Mouse (Mus musculus) spleen, postnatal 14 days (tissue): Measurements from ENCODE around the gene L3mbtl1.

Experiments used
- DNase-seq, 2 experiments: peaks; one replicate each; pipeline ENCODE4 v3.0.0; 2021 to 2022; ENCODE audit warnings: low spot score in 2 of 2

L3mbtl1 gene

DNA sequence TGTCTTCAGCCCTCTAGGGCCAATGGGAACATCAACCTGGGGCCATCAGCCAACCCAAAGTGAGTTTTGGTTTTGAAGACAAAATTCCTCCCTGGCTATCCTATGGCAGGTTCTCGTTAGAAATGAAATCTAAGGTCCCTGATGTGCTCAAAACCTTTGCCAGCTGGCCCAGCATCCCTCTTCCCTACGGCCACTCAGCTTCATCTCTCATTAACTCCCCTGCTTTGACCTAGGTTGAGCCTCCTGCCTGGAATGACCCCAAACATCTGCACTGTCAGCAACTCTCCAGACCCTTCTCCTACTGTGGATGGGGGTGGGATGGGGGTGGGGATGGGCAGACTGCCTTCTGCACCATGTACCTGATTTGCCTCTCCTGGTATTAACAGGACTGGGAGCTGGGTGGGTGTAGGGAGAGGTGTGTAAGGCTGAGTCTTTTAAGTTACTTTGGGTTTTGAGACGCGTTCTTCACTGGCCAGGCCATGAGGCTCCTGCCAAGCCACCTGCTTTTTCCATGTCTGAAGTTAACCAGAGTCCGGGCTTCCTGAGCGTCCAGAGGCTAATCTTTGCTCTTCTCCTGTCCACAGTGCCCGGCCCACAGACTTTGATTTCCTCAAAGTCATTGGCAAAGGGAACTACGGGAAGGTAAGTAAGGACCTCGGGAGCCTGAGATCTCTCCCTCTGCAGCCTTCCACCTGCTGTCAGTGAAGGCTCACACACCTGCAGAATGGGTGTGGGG, 50.8 kb downstream of the L3mbtl1 start:
- no peak for DNase-seq

DNA sequence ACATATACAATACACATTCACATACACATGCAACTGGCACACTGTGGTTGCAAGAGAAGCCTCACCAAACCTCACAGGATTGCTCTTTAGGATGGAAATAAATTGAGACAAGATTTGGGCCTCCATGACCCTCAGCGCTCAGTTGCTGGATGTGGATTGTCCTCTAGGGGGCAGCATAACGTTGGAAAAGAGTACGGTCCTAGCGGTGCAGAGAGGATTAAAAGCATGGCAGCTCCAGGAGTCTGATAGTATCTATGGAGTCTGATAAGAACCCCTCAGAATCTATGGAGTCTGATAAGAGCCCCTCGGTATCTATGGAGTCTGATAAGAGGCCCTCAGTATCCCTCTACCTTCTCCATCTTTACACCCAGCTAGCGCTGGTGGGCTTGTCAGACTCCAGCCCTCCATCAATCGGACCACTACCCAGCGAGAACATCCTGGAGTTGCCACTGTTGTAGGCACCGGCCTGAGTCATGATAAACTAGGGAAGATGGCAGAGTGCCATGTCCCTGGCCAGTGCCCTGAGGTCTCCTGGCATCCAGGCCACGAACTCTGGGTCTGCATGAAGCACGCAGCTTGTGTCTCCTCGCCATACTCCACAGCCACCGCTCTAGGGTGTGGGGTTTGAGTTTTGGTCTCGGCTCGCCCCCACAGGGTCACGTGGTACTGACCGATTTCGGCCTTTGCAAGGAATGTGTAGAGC, 55.4 kb downstream of the L3mbtl1 start:
- peak in 1 of 2 experiments; percentile 50 for DNase-seq

DNA sequence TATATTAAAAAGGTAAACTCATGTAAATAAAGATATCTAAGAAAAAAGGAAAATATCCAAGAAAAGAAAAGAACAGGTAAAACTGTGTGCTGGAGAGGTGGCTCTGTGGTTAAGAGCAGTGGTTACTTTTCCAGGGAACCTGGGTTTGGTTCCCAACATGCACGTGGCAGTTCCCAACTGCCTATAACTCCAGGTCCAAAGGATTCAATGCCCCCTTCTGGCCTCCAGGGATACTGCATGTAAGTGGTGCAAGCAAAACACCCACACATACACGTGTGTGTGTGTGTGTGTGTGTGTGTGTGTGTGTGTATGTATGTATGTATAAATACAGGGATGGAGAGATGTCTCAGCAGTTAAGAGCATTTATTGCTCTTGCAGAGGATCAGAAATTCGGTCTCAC, 56.5 kb downstream of the L3mbtl1 start:
- no peak for DNase-seq

DNA sequence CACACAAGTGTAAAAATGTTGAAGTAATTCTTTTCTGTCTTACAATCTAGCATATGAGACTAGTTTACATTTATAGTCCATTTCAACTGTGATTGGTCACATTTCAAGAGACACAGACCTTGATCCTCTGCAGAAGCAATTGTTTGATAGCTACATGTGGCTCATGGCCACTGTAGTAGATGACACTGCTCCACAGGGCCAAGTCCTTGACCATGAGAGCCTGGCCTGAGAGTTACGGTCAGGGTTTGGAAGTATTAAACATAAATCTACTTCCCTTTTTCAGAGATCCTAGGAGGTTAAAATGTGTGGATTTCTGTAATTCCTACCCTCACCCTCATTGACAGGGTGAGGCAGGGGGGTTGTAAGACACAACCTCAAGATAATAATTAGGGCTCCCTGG, 57.8 kb downstream of the L3mbtl1 start:
- no peak for DNase-seq

DNA sequence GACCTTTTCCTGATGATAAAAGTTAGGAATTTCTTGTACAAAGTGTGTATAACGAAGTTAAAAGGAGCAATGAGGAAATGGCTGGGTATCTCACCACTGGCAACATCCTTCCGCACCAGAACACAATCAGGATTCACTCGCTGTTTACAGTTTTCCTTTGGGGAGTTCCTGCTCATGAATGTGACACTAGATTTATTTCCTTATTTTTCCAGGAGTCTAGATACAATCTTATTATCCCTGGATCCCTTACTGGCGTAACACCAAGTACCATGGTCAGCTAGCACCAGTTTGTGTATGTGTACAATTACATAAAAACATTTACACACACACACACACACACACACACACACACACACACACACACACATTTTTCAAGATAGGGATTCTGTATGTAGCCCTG, 64.0 kb downstream of the L3mbtl1 start:
- DNase-seq: no peak

DNA sequence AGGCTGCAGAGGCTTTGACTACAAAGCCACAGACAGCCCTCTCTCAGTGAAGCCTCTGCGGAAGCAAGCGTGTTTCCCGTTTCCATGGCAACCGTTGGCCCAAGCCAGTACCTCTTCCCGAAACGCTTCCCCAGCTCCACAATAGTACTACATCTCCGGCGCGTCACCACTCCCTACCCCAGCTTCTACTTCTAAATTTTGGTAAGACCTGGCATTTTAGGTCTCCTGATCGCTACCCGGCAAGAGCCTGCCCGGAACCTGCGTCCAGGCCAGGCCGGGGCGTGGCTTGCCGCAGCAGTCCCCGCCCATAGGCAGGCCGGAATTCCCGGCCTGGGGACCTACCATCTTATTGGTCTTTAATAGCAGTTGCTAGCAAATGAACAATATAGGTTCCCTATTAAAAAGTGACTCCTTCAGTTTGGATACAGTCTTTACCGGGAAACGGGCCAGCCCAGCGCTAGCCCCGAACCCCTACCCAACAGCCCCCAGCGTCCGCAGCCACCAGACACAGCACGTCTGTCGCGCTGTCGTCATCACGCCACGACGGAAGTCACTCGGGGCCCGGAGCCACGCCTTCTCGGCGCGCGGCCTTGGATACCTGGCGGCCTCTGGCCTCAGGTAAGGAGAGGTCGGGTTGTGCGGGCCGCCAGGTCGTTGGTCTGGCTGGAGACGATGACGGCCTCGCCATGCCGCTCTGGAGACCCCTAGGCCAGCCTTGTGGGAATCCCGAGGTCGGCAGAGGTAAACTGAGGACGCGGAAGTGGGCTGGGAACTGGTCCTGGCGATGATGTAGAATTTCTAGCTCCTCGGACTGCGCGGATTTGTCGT, 73.9 kb downstream of the L3mbtl1 start, which contains the start of gene Ift52:
Gene Ift52 (plus strand): TSS at position 439 of the 828 bp plus-strand sequence.
- DNase-seq: peak; percentile 77 to 91
